Mouse (Mus musculus): ENCODE measurements around the gene Gdpd5.

Gene Gdpd5

GRCm38 (mm10) chr7:99381214-99382087 lies at the start of gene Gdpd5:
TSS of gene Gdpd5 (plus strand) at chr7:99381414.
- WGBS: under 1% methylated on average over 73 of the region's 73 CpGs

GRCm38 (mm10) chr7:99332774-99333480 lies 48.3 kb upstream of the Gdpd5 start:
- 46% methylated on average over 12 of the region's 12 CpGs for WGBS

GRCm38 (mm10) chr7:99340736-99341135 lies 40.5 kb upstream of the Gdpd5 start:
- 84% methylated on average over 8 of the region's 8 CpGs for WGBS

GRCm38 (mm10) chr7:99343577-99343976 lies 37.6 kb upstream of the Gdpd5 start:
- 87% methylated on average over 4 of the region's 4 CpGs for WGBS

- 94% methylated on average over 10 of the region's 10 CpGs for WGBS
Observed at GRCm38 (mm10) chr7:99347268-99347667, 33.9 kb upstream of the Gdpd5 start.

GRCm38 (mm10) chr7:99348883-99349282 lies 32.3 kb upstream of the Gdpd5 start:
- 97% methylated on average over 26 of the region's 26 CpGs for WGBS

- WGBS: 84% methylated on average over 9 of the region's 9 CpGs
Observed at GRCm38 (mm10) chr7:99349782-99350720, 31.2 kb upstream of the Gdpd5 start.

GRCm38 (mm10) chr7:99351104-99351801 lies 30.0 kb upstream of the Gdpd5 start:
- WGBS: 44% methylated on average over 12 of the region's 12 CpGs

GRCm38 (mm10) chr7:99351802-99352517 lies 29.3 kb upstream of the Gdpd5 start:
- WGBS: 56% methylated on average over 18 of the region's 18 CpGs

GRCm38 (mm10) chr7:99352526-99353400 lies 28.5 kb upstream of the Gdpd5 start, which contains the start of gene Serpinh1:
TSS of gene Serpinh1 (minus strand) at chr7:99353239.
- 38% methylated on average over 35 of the region's 35 CpGs for WGBS

GRCm38 (mm10) chr7:99355731-99356131 lies 25.5 kb upstream of the Gdpd5 start:
- WGBS: 11% methylated on average over 7 of the region's 7 CpGs

- WGBS: 30% methylated on average over 9 of the region's 9 CpGs
Observed at GRCm38 (mm10) chr7:99356244-99356930, 24.8 kb upstream of the Gdpd5 start.

- 65% methylated on average over 7 of the region's 7 CpGs for WGBS
Observed at GRCm38 (mm10) chr7:99357201-99357600, 24.0 kb upstream of the Gdpd5 start.

- WGBS: 87% methylated on average over 8 of the region's 8 CpGs
Observed at GRCm38 (mm10) chr7:99358371-99358770, 22.8 kb upstream of the Gdpd5 start.

GRCm38 (mm10) chr7:99360021-99360802 lies 21.0 kb upstream of the Gdpd5 start:
- WGBS: 33% methylated on average over 10 of the region's 10 CpGs

GRCm38 (mm10) chr7:99360803-99361414 lies 20.3 kb upstream of the Gdpd5 start:
- 47% methylated on average over 8 of the region's 8 CpGs for WGBS

GRCm38 (mm10) chr7:99362137-99362536 lies 19.1 kb upstream of the Gdpd5 start:
- 93% methylated on average over 2 of the region's 2 CpGs for WGBS
